19 mouse cellular contexts compared by ENCODE assay signal in the genomic region with DNA sequence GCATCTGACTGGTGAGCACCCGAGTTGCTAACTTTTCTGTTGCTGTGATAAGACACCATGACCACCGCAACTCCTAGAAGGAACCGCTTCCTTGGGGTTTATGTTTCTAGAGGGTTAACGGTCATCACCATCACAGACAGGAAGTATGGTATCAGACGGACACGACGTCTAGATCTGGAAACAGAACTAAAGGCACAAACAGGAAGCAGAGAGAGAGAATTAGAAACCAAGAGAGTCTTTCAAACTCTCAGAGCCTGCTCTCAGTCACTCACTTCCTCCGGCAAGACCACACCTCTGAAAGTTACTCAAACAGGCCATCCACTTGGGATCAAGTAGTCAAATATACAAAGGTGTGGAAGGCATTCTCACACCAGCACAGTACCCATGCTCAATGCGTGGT. TPM values are rescaled to one million over a fixed set of nuclear protein-coding genes. Genes with fewer than 3 reads are reported as not detected.
A peak's percentile ranks its signal among the peaks of the same experiment; 100 is the strongest.
DNase-seq lines count a peak whose midpoint lies in the region; ATAC-seq and TF ChIP-seq lines count a peak whose summit lies in the region.
"Had no signal": no experiment of that assay in that cellular context is flagged by ENCODE, and none has a peak within 500 bp of the region (broad histone marks: within the 10 kb centered on the region; RNA-seq: fewer than 3 reads in every experiment).

No protein-coding gene starts in this region.

- H3K27ac ChIP-seq in liver, postnatal 0 days (ENCODE audit: low read depth): 0 out of 2 replicates have a peak overlapping the region, but pooled peaks have one; percentile 18
- no peak overlapping the region for H3K27ac ChIP-seq in liver, embryonic 12.5 days
- H3K27ac ChIP-seq: embryonic facial prominence, embryonic 12.5 days; heart, embryonic 15.5 days; hindbrain, embryonic 13.5 days; limb, embryonic 15.5 days; stomach, embryonic 15.5 days had no signal

- 25% methylated on average over 9 of the region's 9 CpGs for WGBS in liver, postnatal 0 days (ENCODE audit: insufficient replicate concordance)
- 30% methylated on average over 9 of the region's 9 CpGs for WGBS in liver, embryonic 12.5 days (ENCODE audit: insufficient replicate concordance)

- H3K9ac ChIP-seq in liver, postnatal 0 days (replicated peaks): no peak overlapping the region
- H3K9ac ChIP-seq in liver, embryonic 12.5 days: no peak overlapping the region
- H3K9ac ChIP-seq: embryonic facial prominence, embryonic 12.5 days; heart, embryonic 15.5 days; hindbrain, embryonic 13.5 days; limb, embryonic 15.5 days; lung, embryonic 14.5 days; stomach, embryonic 15.5 days had no signal

- no peak for TF ChIP-seq EP300 in liver, postnatal 0 days (IDR thresholded peaks at IDR 0.05; ENCODE audit: low read depth)

- DNase-seq in liver, postnatal 0 days: no peak
- peak; percentile 86 for DNase-seq in 416B (ENCODE audit: low read depth)
- DNase-seq in MEL-GATA-1-ER (ENCODE audit: extremely low read depth, low read depth): peak; percentile 65
- DNase-seq in right cerebral cortex, adult 2 months (ENCODE audit: low spot score in 2 of 2): no peak
- no peak for DNase-seq in testis, postnatal 14 days (ENCODE audit: low spot score)
- no peak for DNase-seq in cerebellum, postnatal 25 days
- DNase-seq: adrenal gland, postnatal 36 days; heart, adult 11 months; kidney, adult 18-20 months; kidney, postnatal 14 days; lung, embryonic 14.5 days had no signal

- TF ChIP-seq CTCF in liver, postnatal 0 days (IDR thresholded peaks at IDR 0.05; ENCODE audit: low read depth): no peak

- peaks cover 6% of the 10 kb centered on the region; the same call in 1 of the 2 replicates for H3K4me1 ChIP-seq in liver, postnatal 0 days (ENCODE audit: insufficient read depth)
- H3K4me1 ChIP-seq in liver, embryonic 12.5 days: peaks cover 3% of the 10 kb centered on the region; the same call in 1 of the 2 replicates
- H3K4me1 ChIP-seq: stomach, embryonic 15.5 days had no signal

- no peaks in the 10 kb centered on the region for H3K36me3 ChIP-seq in liver, postnatal 0 days (replicated peaks; ENCODE audit: insufficient read depth, low read length)
- H3K36me3 ChIP-seq in liver, embryonic 12.5 days: no peaks in the 10 kb centered on the region
- H3K36me3 ChIP-seq: embryonic facial prominence, embryonic 12.5 days; heart, embryonic 15.5 days; hindbrain, embryonic 13.5 days; limb, embryonic 15.5 days; stomach, embryonic 15.5 days had no signal

- ATAC-seq in liver, postnatal 0 days: no peak
- ATAC-seq in liver, embryonic 12.5 days: no peak
- peak; percentile 90 for ATAC-seq in inflammation-experienced regulatory T-cells, adult 6 months

- H3K27me3 ChIP-seq in liver, postnatal 0 days (ENCODE audit: insufficient read depth, low read length): 0 out of 2 replicates have a peak, but pooled peaks cover 3% of the 10 kb centered on the region
- peaks cover 21% of the 10 kb centered on the region for H3K27me3 ChIP-seq in liver, embryonic 12.5 days (replicated peaks)
- H3K27me3 ChIP-seq: hindbrain, embryonic 13.5 days; limb, embryonic 15.5 days; stomach, embryonic 15.5 days had no signal

- no peaks in the 10 kb centered on the region for H3K9me3 ChIP-seq in liver, postnatal 0 days (ENCODE audit: low read length)
- H3K9me3 ChIP-seq in liver, embryonic 12.5 days (replicated peaks): no peaks in the 10 kb centered on the region
- H3K9me3 ChIP-seq: embryonic facial prominence, embryonic 12.5 days; heart, embryonic 15.5 days; hindbrain, embryonic 13.5 days; limb, embryonic 15.5 days; stomach, embryonic 15.5 days had no signal

- no peak overlapping the region for H3K4me2 ChIP-seq in liver, postnatal 0 days (ENCODE audit: low read depth, low read length)
- H3K4me2 ChIP-seq in liver, embryonic 12.5 days: no peak overlapping the region
- H3K4me2 ChIP-seq: embryonic facial prominence, embryonic 12.5 days; heart, embryonic 15.5 days; hindbrain, embryonic 13.5 days; limb, embryonic 15.5 days; lung, embryonic 14.5 days; stomach, embryonic 15.5 days had no signal

- no peak overlapping the region for H3K4me3 ChIP-seq in liver, postnatal 0 days (ENCODE audit: low read depth, low read length)
- no peak overlapping the region for H3K4me3 ChIP-seq in liver, embryonic 12.5 days
- H3K4me3 ChIP-seq: embryonic facial prominence, embryonic 12.5 days; heart, embryonic 15.5 days; hindbrain, embryonic 13.5 days; limb, embryonic 15.5 days; myocyte; stomach, embryonic 15.5 days had no signal

RNA-seq across cellular contexts. Expression of a gene that starts 40.8 kb away (rescaled TPM):
- 8.1 and 11.8 TPM in 2 replicates for polyA plus RNA-seq in liver, postnatal 0 days (2015; fragmentation: Nextera tagmentation; extraction: Ambion mirVana)
- 47.2 and 47.8 TPM in 2 replicates for polyA plus RNA-seq in liver, embryonic 12.5 days (2016; fragmentation: Nextera tagmentation; extraction: Ambion mirVana)
- polyA plus RNA-seq in inflammation-experienced regulatory T-cells, adult 6 months (2017; shearing (Covaris generic)): 10 to 100 TPM in 1 of 3 experiments, 1 to 10 TPM in 2; 6.5 to 10.1 (median 9.6) TPM

Comparison
In these comparisons a context has a peak if more than half of its experiments do, and no peak if none do; other contexts are left out.
1. DNase-seq: peak in 416B (single experiment) and MEL-GATA-1-ER (single experiment); none in liver, postnatal 0 days (single experiment), right cerebral cortex, adult 2 months (0 of 2), testis, postnatal 14 days (single experiment) and cerebellum, postnatal 25 days (0 of 2).